Mouse (Mus musculus): Measurements from ENCODE around the gene Olfr1245. TPM values are rescaled to one million over a fixed set of nuclear protein-coding genes. Genes with fewer than 3 reads are reported as not detected.
"Not testable (repeated sequence)": the region's sequence is repeated elsewhere in the genome, so short reads cannot be mapped to it uniquely, and the experiment has no call there.

Olfr1245 gene
- not detected in 2 replicates for polyA plus RNA-seq (2012; rRNA removed)

DNA sequence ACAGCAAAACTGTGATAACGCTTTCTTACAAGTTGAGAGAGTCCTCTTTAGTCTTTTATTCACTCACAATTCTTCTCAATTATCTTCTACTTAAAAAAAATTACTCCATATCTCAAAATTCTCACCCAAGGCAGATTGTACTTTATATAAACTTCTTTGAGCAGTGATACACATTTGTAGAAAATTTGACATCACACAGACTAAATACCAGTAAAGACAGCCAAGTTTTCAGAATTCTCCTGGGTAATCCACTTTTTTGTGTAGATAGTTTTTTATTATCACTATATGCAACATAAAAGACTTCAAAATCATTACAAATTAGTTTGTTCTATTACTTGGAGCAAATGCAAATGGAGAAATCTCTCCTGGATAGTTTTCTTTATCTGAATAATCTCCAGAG lies at the start of gene Olfr1245:
Gene Olfr1245, minus strand, starts transcription at position 101 of the 400 bp plus-strand sequence.
- DNase-seq (ENCODE audit: low read depth) = no peak
- no peak for TF ChIP-seq POLR2A (IDR thresholded peaks at IDR 0.05; ENCODE audit: borderline replicate concordance, extremely low read depth, insufficient read depth, insufficient read length, poor library complexity, severe bottlenecking)
- no peak for TF ChIP-seq CTCF (IDR thresholded peaks at IDR 0.05; ENCODE audit: borderline replicate concordance, extremely low read depth, insufficient read depth, insufficient read length)

DNA sequence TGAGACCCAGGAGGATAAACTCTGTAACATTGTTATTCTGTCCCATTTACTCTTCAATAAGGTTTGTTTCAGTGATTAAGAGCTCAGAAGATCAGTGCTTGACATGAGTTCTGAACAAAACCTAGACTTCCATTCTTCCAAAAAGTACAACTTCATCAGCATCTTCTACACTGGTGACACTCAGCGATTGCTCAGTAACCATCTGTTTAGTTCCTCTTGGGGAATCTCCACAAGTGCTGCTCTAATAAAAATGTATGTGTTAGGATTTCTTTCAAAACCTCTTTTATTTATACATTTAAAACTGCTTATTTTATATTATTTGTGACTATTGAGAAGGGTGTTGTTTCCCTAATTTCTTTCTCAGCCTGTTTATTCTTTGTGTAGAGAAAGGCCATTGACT lies 39.9 kb upstream of the Olfr1245 start, which contains the start of gene Olfr1248:
Gene Olfr1248, minus strand, starts transcription at position 101 of the 400 bp plus-strand sequence.
- DNase-seq (ENCODE audit: low read depth) = not testable (repeated sequence)

DNA sequence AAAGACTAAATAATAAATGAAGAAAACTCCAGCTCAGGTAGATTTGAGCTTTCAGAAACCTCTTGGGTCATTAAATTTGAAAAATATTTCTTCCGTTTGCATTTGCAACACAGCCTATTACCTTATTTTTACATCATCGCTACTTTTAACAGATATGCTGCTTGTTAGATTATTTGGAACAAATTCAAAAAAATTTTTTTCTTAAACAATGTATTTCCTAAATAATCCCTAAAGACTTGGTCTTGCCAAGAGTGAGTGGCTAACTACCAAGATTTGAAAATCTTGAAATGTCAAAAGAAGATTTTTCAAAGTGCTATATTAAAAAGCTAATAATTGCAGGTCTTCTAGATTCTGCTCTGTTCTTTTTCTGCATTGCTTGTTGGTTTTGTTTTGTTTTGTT lies 35.8 kb upstream of the Olfr1245 start, which contains the start of gene Olfr1247:
Gene Olfr1247, minus strand, starts transcription at position 101 of the 400 bp plus-strand sequence.
- TF ChIP-seq CTCF (IDR thresholded peaks at IDR 0.05; ENCODE audit: borderline replicate concordance, extremely low read depth, insufficient read depth, insufficient read length) (no peak), POLR2A (IDR thresholded peaks at IDR 0.05; ENCODE audit: borderline replicate concordance, extremely low read depth, insufficient read depth, insufficient read length, poor library complexity, severe bottlenecking) (no peak)
- no peak for DNase-seq (ENCODE audit: low read depth)

DNA sequence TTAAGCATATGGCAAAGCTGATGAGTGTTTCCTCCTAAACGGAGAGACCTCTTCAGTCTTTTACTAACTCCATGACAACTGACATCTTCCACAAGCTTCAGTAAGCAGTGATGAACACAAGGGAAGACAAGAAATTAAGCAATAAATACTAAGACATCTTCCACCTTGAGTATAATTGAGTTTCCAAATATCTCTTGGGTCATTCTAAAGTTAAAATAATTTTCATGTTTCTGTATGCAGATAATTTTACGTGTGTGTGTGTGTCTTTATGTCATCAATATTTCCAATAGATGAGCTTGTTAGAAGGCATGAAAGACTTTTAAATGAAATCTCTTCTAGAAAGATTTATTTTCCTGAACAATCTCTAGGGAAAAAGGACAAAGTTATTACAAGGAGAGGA lies 14.8 kb upstream of the Olfr1245 start, which contains the start of gene Olfr1246:
Gene Olfr1246, minus strand, starts transcription at position 101 of the 400 bp plus-strand sequence.
- TF ChIP-seq CTCF (IDR thresholded peaks at IDR 0.05; ENCODE audit: borderline replicate concordance, extremely low read depth, insufficient read depth, insufficient read length) (no peak), POLR2A (IDR thresholded peaks at IDR 0.05; ENCODE audit: borderline replicate concordance, extremely low read depth, insufficient read depth, insufficient read length, poor library complexity, severe bottlenecking) (no peak)
- DNase-seq (ENCODE audit: low read depth) = no peak

DNA sequence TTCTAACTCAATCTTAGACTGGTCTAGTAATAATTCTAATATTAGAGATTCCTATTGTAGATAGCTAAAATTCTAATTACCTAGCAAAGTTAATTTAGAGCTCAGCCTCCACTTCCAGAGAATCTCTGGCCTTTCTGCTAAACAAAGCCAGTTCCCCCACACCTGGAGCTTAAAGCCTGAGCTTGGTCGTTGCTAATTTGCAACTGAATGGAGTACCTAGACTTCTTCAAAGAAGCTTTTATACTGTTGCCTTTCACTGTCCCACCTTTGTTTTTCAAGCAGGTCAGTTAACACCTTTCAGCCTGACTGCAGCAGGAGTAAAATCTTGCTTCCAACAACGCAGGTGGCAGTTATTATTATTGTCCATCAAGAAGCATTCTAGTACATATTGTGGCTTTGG lies 15.5 kb downstream of the Olfr1245 start:
- not testable (repeated sequence) for DNase-seq (ENCODE audit: low read depth)

DNA sequence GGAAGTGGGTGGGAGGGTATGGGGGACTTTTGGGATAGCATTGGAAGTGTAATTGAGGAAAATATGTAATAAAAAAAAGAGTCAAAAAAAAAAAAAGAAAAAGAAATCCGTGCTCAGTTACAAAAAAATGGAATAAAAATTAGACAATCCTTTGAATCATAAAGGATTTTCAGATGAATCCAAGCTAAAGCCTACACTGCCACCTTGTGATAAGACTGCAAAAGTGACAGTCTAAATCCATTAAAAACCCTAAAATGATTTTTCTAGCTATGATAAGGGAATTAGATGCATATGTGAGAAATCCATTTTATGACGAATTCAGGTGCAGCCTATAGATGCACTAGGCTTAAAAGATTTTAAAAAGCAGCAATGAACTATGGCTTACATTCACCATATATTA lies 33.7 kb downstream of the Olfr1245 start:
- peak; percentile 49 for DNase-seq (ENCODE audit: low read depth)
- no peak for TF ChIP-seq CTCF (IDR thresholded peaks at IDR 0.05; ENCODE audit: borderline replicate concordance, extremely low read depth, insufficient read depth, insufficient read length)

DNA sequence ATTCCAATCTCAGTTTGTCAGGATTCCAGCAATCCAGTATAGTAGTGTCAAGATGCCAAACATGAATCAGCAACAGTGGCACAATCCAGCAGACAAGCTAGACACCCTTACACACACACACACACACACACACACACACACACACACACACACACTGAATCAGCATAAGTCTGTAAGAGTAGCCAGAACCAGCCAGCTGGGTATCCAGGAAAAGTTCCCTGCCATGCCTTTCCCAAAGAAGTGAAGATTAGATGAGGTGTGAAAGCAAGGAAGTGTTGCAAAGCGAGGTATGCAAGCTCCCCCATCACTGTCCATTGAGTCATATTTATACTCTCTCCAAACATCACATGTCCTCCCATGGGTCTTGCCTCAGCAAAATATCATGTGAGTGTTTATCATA lies 38.3 kb downstream of the Olfr1245 start:
- DNase-seq (ENCODE audit: low read depth) = no peak
- TF ChIP-seq CTCF (IDR thresholded peaks at IDR 0.05; ENCODE audit: borderline replicate concordance, extremely low read depth, insufficient read depth, insufficient read length) = no peak
- TF ChIP-seq POLR2A (IDR thresholded peaks at IDR 0.05; ENCODE audit: borderline replicate concordance, extremely low read depth, insufficient read depth, insufficient read length, poor library complexity, severe bottlenecking) = no peak

DNA sequence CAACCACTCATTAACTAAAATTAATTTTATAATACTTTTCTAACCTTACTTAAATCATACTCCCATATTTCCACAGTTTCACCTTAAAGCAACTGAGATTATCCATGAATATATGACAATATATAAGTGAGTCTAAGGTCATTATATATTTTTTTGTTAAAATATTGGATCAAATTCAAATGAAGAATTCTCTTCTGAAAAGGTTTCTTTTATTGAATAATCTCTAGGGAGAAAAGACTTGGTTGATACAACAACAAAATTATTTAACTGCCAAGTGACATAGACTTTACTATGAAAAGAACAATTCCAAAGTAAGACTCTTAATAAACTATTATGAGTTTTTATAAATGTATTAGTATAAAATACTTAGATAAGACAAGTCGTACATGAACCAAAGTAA lies 46.9 kb downstream of the Olfr1245 start, which contains the start of gene Olfr1243:
Gene Olfr1243, minus strand, starts transcription at position 101 of the 400 bp plus-strand sequence.
- TF ChIP-seq POLR2A (IDR thresholded peaks at IDR 0.05; ENCODE audit: borderline replicate concordance, extremely low read depth, insufficient read depth, insufficient read length, poor library complexity, severe bottlenecking) = no peak
- TF ChIP-seq CTCF (IDR thresholded peaks at IDR 0.05; ENCODE audit: borderline replicate concordance, extremely low read depth, insufficient read depth, insufficient read length) = no peak
- no peak for DNase-seq (ENCODE audit: low read depth)

Other genes starting within 250 kb of the Olfr1245 start
- gene Olfr1232, start 248.8 kb downstream of the Olfr1245 start, polyA plus RNA-seq (2012; rRNA removed) = not detected in 2 replicates
- gene Olfr1233, start 236.0 kb downstream of the Olfr1245 start, polyA plus RNA-seq (2012; rRNA removed) = not detected in 2 replicates
- gene Olfr1234, start 213.6 kb downstream of the Olfr1245 start, polyA plus RNA-seq (2012; rRNA removed) = not detected in 2 replicates
- gene Olfr1238, start 168.8 kb downstream of the Olfr1245 start, polyA plus RNA-seq (2012; rRNA removed) = not detected in 2 replicates
- gene Olfr1239, start 158.0 kb downstream of the Olfr1245 start, polyA plus RNA-seq (2012; rRNA removed) = not detected in 2 replicates
- not detected in 2 replicates for gene Olfr1240, start 135.4 kb downstream of the Olfr1245 start, polyA plus RNA-seq (2012; rRNA removed)
- not detected in 2 replicates for gene Olfr1241, start 91.3 kb downstream of the Olfr1245 start, polyA plus RNA-seq (2012; rRNA removed)
- not detected in 2 replicates for gene Olfr1242, start 80.1 kb downstream of the Olfr1245 start, polyA plus RNA-seq (2012; rRNA removed)
- not detected in 2 replicates for gene Olfr1243, start 47.0 kb downstream of the Olfr1245 start, polyA plus RNA-seq (2012; rRNA removed)
- not detected in 2 replicates for gene Olfr1246, start 14.7 kb upstream of the Olfr1245 start, polyA plus RNA-seq (2012; rRNA removed)
- gene Olfr1247, start 35.7 kb upstream of the Olfr1245 start, polyA plus RNA-seq (2012; rRNA removed) = not detected in 2 replicates
- gene Olfr1248, start 39.8 kb upstream of the Olfr1245 start, polyA plus RNA-seq (2012; rRNA removed) = not detected in 2 replicates
- not detected in 2 replicates for gene Olfr1249, start 56.5 kb upstream of the Olfr1245 start, polyA plus RNA-seq (2012; rRNA removed)
- not detected in 2 replicates for gene Olfr1250, start 83.0 kb upstream of the Olfr1245 start, polyA plus RNA-seq (2012; rRNA removed)
- gene Olfr1251, start 93.5 kb upstream of the Olfr1245 start, polyA plus RNA-seq (2012; rRNA removed) = not detected in 2 replicates
- not detected in 2 replicates for gene Olfr1252, start 146.6 kb upstream of the Olfr1245 start, polyA plus RNA-seq (2012; rRNA removed)
- gene Olfr1253, start 178.6 kb upstream of the Olfr1245 start, polyA plus RNA-seq (2012; rRNA removed) = not detected in 2 replicates
- not detected in 2 replicates for gene Olfr1254, start 215.2 kb upstream of the Olfr1245 start, polyA plus RNA-seq (2012; rRNA removed)
- not detected in 2 replicates for gene Olfr1255, start 233.6 kb upstream of the Olfr1245 start, polyA plus RNA-seq (2012; rRNA removed)

Data from brain, embryonic 14.5 days (tissue).